Mouse (Mus musculus) activated CD4-positive, CD25-positive, alpha-beta regulatory T cell, adult 4 months (primary cell): ENCODE results near the gene Zbtb38. TPM values are rescaled to one million over a fixed set of nuclear protein-coding genes. Genes with fewer than 3 reads are reported as not detected.

ENCODE experiments used
- ATAC-seq: one replicate; pipeline ENCODE4 v1.8.0; 2017
- polyA plus RNA-seq, 2 experiments: library from polyadenylated mRNA; unstranded; fragments of 100-300 nt; shearing (Covaris generic); gene quantifications; one replicate each; pipeline ENCODE4 v1.2.1; 2017

Gene Zbtb38
- polyA plus RNA-seq, 2 experiments from 2014 or later = 59.9 to 61.4 TPM

GRCm38 (mm10) chr9:96758749-96759597 lies 6.3 kb upstream of the Zbtb38 start:
- peak; percentile 90 for ATAC-seq

- no peak for ATAC-seq
Observed at GRCm38 (mm10) chr9:96756638-96757435, 4.2 kb upstream of the Zbtb38 start.

DNA sequence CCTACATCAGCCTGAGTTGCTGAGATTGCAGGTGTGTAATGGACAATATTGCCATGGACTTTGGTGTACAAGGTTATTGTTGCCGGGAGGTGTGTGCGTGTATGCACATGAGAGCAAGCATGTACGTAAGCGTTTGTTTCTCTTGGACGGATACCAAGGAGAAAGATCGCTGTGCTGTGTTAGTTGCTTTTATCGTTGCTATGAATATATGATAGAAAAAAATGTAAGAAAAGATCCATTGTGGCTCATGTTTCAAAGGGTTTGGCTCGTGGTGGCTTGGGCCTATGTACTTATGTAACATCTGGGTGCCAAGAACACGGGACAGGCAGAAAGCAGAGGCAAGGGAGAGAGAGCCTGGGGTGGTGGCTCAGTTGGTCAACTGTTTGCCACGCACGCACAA lies 3.1 kb upstream of the Zbtb38 start:
- ATAC-seq = no peak

GRCm38 (mm10) chr9:96754625-96754969 lies 2.0 kb upstream of the Zbtb38 start:
- peak; percentile 61 for ATAC-seq

DNA sequence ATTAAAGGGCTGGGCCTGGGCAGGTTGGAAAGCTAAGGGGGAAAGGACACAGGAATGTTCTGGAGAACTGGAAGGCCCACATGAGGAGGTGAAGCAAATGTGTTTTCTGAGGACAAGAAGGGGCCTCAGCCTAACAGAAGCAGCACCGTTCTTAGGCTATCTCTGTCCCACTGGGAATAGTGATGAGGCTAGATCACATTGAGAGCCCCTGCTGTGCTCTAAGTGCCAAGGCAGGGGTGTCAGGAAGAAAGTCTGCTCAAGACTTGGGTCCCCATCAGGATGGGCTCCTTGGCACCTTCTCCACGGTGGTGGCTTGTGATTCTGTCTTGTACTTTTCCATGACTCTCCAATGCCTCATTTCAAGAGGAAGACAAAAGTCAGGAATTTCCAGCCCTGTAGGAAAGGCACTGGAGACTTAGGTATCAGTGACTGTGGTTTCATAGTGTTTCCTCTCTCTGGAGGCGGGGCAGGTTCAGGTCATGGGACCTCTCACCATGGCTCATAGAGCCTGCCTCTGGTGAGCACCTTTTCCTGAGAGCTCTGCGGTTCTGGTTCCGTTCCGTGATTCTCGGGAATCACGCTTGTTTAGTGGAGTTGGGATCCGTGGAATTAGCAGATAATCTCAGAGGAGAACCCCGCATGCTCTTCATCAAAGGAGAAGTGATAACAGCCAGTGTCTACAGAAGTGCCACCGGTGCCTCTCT lies 1.4 kb upstream of the Zbtb38 start:
- peak; percentile 51 for ATAC-seq

DNA sequence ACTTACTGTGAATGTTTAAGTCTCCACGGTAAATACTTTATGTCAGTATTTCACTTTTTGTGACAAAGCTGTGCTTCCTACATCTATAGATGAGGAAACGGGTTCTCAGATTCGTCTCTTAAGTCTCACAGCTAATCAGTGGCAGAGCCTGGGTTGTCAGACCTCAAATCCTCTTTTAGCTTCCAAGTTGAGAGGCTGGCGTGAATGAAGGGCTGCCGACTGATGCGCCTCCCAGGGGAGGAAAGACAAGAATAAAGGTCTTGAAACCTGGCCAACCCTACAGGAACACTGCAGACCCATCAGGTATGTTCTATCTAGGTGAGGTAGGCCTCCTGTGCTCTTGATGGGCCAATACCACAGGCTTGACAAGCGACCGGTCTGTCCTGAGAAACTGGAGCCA lies 761 bp upstream of the Zbtb38 start:
- ATAC-seq = no peak

DNA sequence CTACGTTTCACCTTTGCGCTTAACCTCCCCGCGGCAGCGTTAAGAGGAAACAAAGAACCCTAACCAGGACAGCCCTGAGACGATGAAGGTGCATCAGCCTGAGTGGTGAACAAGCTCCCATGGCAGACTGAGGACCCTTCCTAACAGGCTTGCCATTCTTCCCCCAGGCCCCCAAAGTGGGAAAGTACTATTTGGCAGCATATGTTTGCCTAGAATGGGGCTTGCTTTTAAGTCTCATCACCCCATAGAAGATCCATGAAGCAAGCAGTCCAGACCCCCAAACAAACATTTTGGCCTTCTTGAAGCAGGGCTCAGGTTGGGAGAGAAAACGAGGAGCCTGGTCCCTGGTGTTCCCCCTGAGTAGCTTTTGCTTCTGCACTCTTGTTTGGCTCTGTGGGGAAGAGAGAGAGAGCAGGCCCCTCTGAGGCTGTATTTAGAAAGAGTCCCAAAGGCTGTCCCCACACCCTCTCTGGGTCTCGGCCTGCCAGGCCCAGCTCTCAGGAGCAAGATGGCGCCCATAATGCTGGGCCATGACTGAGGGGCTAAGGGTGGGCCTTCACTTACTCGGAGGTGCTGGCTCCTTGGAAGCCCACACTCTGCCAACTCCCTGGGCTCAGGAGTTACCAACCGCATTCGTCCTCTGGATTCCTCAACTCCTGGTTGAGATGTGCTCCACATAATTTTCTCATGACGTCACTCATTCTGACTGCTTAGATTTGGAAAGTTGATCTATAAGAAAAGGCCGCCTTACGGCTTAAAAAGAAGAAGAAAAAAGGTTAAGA lies 619 bp downstream of the Zbtb38 start:
- no peak for ATAC-seq

DNA sequence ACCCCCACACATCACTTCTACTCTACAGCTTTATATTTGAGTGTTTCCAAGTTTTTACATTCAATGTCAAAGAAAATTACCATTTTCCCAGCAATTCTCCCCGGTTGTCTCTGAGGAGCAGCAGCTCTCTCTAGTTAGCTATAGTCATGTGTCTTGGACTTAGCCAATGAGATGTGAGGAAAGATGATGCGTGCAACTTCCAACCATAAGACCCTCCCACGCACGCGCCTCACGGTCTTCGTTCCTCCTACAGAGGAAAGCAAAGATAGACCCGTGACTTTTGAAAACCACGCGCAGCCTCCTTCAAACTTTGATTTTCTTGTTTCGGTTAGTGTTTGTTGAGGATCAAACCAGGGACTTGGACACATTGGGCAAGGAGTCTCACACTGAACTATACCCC lies 2.0 kb downstream of the Zbtb38 start:
- ATAC-seq = no peak

DNA sequence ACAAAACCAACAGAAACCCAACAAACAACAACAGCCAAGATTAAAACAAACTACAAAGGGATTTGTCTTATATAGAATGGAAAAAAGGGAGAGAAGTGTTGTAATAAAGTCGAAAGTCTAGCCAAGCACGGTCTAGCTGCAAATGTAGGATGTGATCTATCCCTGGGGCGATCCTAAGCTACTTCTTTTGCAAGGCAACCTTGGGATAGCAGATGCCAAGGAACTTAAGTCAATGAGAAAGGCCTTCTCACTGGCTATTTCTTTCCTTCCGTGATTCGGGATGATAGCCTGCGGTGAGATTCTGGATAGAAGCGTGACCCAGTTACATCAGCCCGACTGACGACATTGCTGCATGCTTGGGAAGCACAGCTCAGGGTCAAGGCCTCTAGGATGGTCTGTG lies 6.1 kb downstream of the Zbtb38 start:
- no peak for ATAC-seq

DNA sequence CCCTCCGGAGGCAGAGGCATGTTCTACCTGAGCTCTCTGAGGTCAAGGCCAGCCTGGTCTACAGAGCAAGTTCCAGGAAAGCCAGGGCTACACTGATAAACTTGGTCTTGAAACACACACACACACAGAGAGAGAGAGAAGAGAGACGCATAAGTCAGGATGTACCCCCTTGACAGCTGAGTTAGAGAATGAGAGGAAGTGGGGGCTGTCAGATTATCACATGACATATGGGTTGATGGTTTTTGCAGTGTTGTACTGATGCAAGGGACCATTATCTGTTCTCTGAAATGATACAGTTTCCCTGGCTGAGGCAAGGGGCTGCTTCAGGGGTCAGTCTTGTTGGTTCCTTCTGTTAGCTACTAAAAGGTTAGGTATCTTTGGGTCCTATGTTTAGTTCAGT lies 7.7 kb downstream of the Zbtb38 start:
- no peak for ATAC-seq

- ATAC-seq = no peak
Observed at GRCm38 (mm10) chr9:96741365-96742085, 11.1 kb downstream of the Zbtb38 start.

DNA sequence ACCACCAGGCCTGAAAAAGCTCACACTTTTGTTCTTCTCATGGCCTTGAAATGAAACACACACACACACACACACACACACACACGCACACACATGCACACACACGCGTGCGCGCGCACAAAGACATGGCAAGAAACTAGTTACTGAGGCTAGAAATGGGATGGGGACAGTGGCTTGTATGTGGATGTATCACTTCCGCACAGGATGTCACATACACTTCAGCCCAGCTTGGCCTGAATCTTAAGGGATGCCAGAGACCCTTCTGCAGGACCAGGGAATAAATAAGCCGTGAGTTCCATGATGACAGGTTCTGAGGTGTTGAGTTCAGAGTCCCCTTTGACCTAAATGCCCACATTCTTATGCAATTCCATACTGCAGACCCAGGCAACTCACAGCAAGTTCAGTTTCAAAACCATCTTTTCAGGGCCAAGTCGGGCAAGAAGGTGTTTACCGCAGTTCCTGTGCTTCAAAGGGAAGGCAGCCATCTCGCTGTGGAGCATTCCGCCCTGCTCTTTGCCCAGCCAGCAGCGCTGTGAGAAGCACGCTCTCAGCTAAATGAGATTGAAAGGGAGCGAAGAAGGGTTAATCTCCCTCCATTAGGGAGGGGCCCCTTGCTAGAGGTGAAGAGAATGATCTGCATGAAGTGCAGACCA lies 11.8 kb downstream of the Zbtb38 start:
- peak; percentile 61 for ATAC-seq

DNA sequence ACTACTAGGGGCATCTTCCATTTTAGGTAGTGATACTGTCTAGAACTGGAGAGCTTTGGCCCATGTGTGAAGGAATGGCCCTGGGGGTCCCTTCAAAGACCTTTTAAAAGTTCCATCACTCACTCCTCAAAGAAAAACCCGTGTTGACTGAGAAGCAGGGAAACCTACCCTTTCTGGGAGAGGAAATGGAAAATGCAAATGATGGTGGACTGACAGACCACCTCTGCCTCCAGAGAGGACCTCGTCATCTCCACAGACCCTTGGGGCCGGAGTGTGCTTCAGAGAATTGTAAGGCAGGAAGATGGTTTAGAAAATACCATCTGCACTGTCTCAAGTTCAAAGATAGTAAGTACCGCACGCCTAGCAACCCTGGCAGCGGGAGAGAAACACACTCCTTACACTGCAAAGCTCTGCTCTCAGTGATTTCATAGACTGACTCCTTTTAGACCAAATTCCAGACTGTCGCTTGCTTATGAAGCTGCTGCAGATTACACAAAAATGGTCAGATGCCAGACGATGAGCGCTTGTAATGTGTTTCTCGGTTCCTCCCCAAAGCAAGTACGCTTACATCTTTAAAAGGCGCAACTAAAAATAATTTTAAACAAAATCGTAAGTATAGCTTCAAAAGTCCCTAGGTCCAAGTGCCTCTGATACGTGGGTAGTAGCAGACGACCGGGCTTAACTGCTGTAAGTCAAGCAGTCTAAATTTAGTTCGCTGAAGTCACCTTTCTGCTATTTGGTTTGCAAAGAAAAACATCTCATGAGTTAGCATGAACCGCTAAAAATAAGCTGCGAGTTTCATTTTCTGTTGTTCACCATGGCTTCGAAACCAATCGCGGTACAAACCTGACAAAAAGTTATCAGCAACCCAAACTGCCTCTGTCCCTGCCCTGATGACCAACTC lies 12.6 kb downstream of the Zbtb38 start:
- ATAC-seq = peak; percentile 57

DNA sequence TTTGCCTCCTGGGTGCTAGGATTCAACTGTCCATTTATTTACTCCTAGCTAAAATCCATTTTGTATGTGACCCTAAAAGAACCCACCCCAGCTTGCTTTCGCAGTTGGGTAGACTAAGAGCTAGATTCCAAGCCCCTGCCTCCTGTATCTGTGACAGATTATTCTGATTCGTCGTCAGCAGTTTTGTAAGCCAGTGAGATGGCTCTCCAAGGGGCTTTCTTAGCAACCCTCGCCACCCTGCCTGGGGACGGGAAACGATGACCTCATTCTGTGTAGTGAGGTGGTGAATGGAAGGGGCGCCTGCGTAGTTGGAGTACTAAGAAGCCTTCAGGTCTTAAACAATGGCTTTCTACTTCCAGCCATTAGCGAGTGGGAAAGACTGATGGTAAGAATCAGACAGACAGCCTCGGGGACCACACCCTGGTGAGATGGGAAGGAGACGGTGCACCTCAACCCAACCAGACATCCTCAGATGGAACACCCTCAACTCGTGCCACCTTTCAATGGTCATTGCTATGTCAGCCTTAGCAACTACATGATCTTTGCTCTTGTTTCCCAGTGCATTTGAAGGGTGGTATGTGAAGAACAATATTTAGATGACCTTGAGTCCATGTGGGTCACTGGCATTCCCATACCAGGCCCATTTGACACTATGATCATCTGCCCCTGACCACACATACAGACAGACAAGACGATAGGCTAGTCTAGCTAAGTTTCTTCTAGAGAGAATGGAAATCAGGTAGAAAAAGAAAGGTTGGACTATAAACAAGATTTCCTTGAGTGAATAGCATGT lies 13.9 kb downstream of the Zbtb38 start:
- ATAC-seq = no peak

- no peak for ATAC-seq
Observed at GRCm38 (mm10) chr9:96735946-96736345, 16.7 kb downstream of the Zbtb38 start.

- no peak for ATAC-seq
Observed at GRCm38 (mm10) chr9:96733425-96733717, 19.3 kb downstream of the Zbtb38 start.

- no peak for ATAC-seq
Observed at GRCm38 (mm10) chr9:96732644-96733424, 19.8 kb downstream of the Zbtb38 start.

GRCm38 (mm10) chr9:96731961-96732511 lies 20.6 kb downstream of the Zbtb38 start:
- no peak for ATAC-seq
